Mouse (Mus musculus): ENCODE measurements at regions not wholly inside any gene's neighbourhood (a gene's known extent, or its start where the extent isn't known, plus 50 kb on each side); places are given as distances from the start of the nearest gene placed in this dataset.
"Not testable (repeated sequence)": the region's sequence is repeated elsewhere in the genome, so short reads cannot be mapped to it uniquely, and the experiment has no call there.

- no peak for DNase-seq (ENCODE audit: low spot score)
Measured at GRCm38 (mm10) chr2:10658317-10658716, 288.0 kb downstream of the Sfmbt2 start.

GRCm38 (mm10) chr2:10667915-10668314 is 297.6 kb downstream of the Sfmbt2 start:
- not testable (repeated sequence) for DNase-seq (ENCODE audit: low spot score)

GRCm38 (mm10) chr2:10670423-10671298 is 300.4 kb downstream of the Sfmbt2 start:
- peak; percentile 39 for DNase-seq (ENCODE audit: low spot score)

- peak; percentile 4 for DNase-seq (ENCODE audit: low spot score)
Measured at GRCm38 (mm10) chr2:10671299-10671632, 301.0 kb downstream of the Sfmbt2 start.

- DNase-seq (ENCODE audit: low spot score): no peak
Measured at GRCm38 (mm10) chr2:10672196-10672595, 301.9 kb downstream of the Sfmbt2 start.

- peak; percentile 26 for DNase-seq (ENCODE audit: low spot score)
Measured at GRCm38 (mm10) chr2:10674738-10675349, 304.5 kb downstream of the Sfmbt2 start.

- peak; percentile 7 for DNase-seq (ENCODE audit: low spot score)
Measured at GRCm38 (mm10) chr2:10701459-10701858, 331.1 kb downstream of the Sfmbt2 start.

GRCm38 (mm10) chr2:10718366-10718765 is 348.1 kb downstream of the Sfmbt2 start:
- no peak for DNase-seq (ENCODE audit: low spot score)

- DNase-seq (ENCODE audit: low spot score): not testable (repeated sequence)
Measured at GRCm38 (mm10) chr2:10734337-10734736, 364.0 kb downstream of the Sfmbt2 start.

- peak; percentile 70 for DNase-seq (ENCODE audit: low spot score)
Measured at GRCm38 (mm10) chr2:10736696-10737457, 366.6 kb downstream of the Sfmbt2 start.

- peak; percentile 59 for DNase-seq (ENCODE audit: low spot score)
Measured at GRCm38 (mm10) chr2:10737458-10737775, 367.1 kb downstream of the Sfmbt2 start.

GRCm38 (mm10) chr2:10745127-10745526 is 374.8 kb downstream of the Sfmbt2 start:
- peak; percentile 10 for DNase-seq (ENCODE audit: low spot score)

GRCm38 (mm10) chr2:10755375-10755774 is 385.1 kb downstream of the Sfmbt2 start:
- no peak for DNase-seq (ENCODE audit: low spot score)

- no peak for DNase-seq (ENCODE audit: low spot score)
Measured at GRCm38 (mm10) chr2:10757202-10757840, 387.0 kb downstream of the Sfmbt2 start.

- no peak for DNase-seq (ENCODE audit: low spot score)
Measured at GRCm38 (mm10) chr2:10757886-10758285, 387.6 kb downstream of the Sfmbt2 start.

GRCm38 (mm10) chr2:10762236-10762635 is 391.9 kb downstream of the Sfmbt2 start:
- no peak for DNase-seq (ENCODE audit: low spot score)

GRCm38 (mm10) chr2:10783071-10783470 is 388.8 kb upstream of the Prkcq start:
- DNase-seq (ENCODE audit: low spot score): no peak

GRCm38 (mm10) chr2:10783594-10783993 is 388.3 kb upstream of the Prkcq start:
- DNase-seq (ENCODE audit: low spot score): no peak

- no peak for DNase-seq (ENCODE audit: low spot score)
Measured at GRCm38 (mm10) chr2:10784266-10784665, 387.6 kb upstream of the Prkcq start.

- DNase-seq (ENCODE audit: low spot score): peak; percentile 90
Measured at GRCm38 (mm10) chr2:10785156-10785555, 386.8 kb upstream of the Prkcq start.

GRCm38 (mm10) chr2:10788509-10788908 is 383.4 kb upstream of the Prkcq start:
- DNase-seq (ENCODE audit: low spot score): peak; percentile 14

GRCm38 (mm10) chr2:10791233-10791632 is 380.7 kb upstream of the Prkcq start:
- no peak for DNase-seq (ENCODE audit: low spot score)

All from embryo, embryonic 10.5 days (tissue).